Mouse (Mus musculus): ENCODE data around the gene Ppp1r13l. TPM values are rescaled to one million over a fixed set of nuclear protein-coding genes. Genes with fewer than 3 reads are reported as not detected.

The Ppp1r13l gene
- polyA plus RNA-seq, 1 experiment from 2014 or later: 1.5 TPM

- Histone ChIP-seq H3K4me1 (ENCODE audit: control insufficient read depth, insufficient read depth, low read depth, low read length) (peaks cover 12% of the 10 kb centered on the region), H3K9me3 (ENCODE audit: control insufficient read depth, low read length) (no peaks in the 10 kb centered on the region), H3K36me3 (ENCODE audit: control insufficient read depth, insufficient read depth, low read length) (no peaks in the 10 kb centered on the region), H3K9ac (ENCODE audit: low read depth, low read length) (peak overlapping the region; percentile 68), H3K4me3 (ENCODE audit: low read length) (peak overlapping the region; percentile 62), H3K4me2 (ENCODE audit: low read length) (peak overlapping the region; percentile 91), H3K27me3 (replicated peaks; ENCODE audit: control insufficient read depth, insufficient read depth, low read length) (no peaks in the 10 kb centered on the region), H3K27ac (ENCODE audit: low read depth, low read length) (0 out of 2 replicates have a peak overlapping the region, but pooled peaks have one; percentile 47)
- under 1% methylated on average over 41 of the region's 41 CpGs for WGBS
- peak; percentile 95 for ATAC-seq
These were observed 39.6 kb upstream of the Ppp1r13l start for GRCm38 (mm10) chr7:19319906-19320305.

GRCm38 (mm10) chr7:19320637-19321036 is 38.9 kb upstream of the Ppp1r13l start:
- Histone ChIP-seq H3K27ac (ENCODE audit: low read depth, low read length) (no peak overlapping the region), H3K4me3 (ENCODE audit: low read length) (peak overlapping the region; percentile 62), H3K9ac (ENCODE audit: low read depth, low read length) (peak overlapping the region; percentile 60), H3K4me2 (ENCODE audit: low read length) (peak overlapping the region; percentile 91), H3K27me3 (replicated peaks; ENCODE audit: control insufficient read depth, insufficient read depth, low read length) (no peaks in the 10 kb centered on the region), H3K36me3 (ENCODE audit: control insufficient read depth, insufficient read depth, low read length) (no peaks in the 10 kb centered on the region), H3K4me1 (ENCODE audit: control insufficient read depth, insufficient read depth, low read depth, low read length) (peaks cover 12% of the 10 kb centered on the region), H3K9me3 (ENCODE audit: control insufficient read depth, low read length) (no peaks in the 10 kb centered on the region)
- WGBS: 37% methylated on average over 7 of the region's 7 CpGs
- ATAC-seq: no peak

DNA sequence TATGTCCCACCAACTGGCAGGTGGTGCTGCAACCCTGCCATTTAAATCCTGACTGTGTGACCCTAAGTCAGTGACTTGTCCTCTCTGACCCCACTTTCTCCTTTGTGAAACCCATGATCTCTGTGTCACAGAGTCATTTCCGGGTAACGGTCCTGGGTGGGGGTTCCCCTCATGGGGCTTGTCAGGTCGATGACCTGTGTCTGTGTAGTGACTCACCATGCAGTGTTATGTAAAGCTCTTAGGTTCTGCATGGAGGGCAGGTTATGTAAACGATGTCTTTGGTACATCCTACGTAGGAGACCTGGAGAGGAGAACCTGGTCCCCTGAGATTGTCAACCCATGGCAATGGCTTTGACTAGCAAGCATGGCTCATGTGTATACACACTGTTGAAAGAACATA is 38.1 kb upstream of the Ppp1r13l start:
- Histone ChIP-seq H3K27me3 (replicated peaks; ENCODE audit: control insufficient read depth, insufficient read depth, low read length) (no peaks in the 10 kb centered on the region), H3K4me1 (ENCODE audit: control insufficient read depth, insufficient read depth, low read depth, low read length) (peaks cover 15% of the 10 kb centered on the region), H3K27ac (ENCODE audit: low read depth, low read length) (no peak overlapping the region), H3K9ac (ENCODE audit: low read depth, low read length) (no peak overlapping the region), H3K36me3 (ENCODE audit: control insufficient read depth, insufficient read depth, low read length) (no peaks in the 10 kb centered on the region), H3K4me2 (ENCODE audit: low read length) (no peak overlapping the region), H3K4me3 (ENCODE audit: low read length) (no peak overlapping the region), H3K9me3 (ENCODE audit: control insufficient read depth, low read length) (no peaks in the 10 kb centered on the region)
- WGBS: 67% methylated on average over 5 of the region's 5 CpGs
- ATAC-seq: no peak

- H3K27ac ChIP-seq (ENCODE audit: low read depth, low read length): no peak overlapping the region
- no peak overlapping the region for H3K4me3 ChIP-seq (ENCODE audit: low read length)
- no peaks in the 10 kb centered on the region for H3K9me3 ChIP-seq (ENCODE audit: control insufficient read depth, low read length)
- no peaks in the 10 kb centered on the region for H3K27me3 ChIP-seq (replicated peaks; ENCODE audit: control insufficient read depth, insufficient read depth, low read length)
- ATAC-seq: no peak
- 65% methylated on average over 9 of the region's 9 CpGs for WGBS
- H3K4me2 ChIP-seq (ENCODE audit: low read length): no peak overlapping the region
- no peak overlapping the region for H3K9ac ChIP-seq (ENCODE audit: low read depth, low read length)
- H3K36me3 ChIP-seq (ENCODE audit: control insufficient read depth, insufficient read depth, low read length): no peaks in the 10 kb centered on the region
- peaks cover 22% of the 10 kb centered on the region for H3K4me1 ChIP-seq (ENCODE audit: control insufficient read depth, insufficient read depth, low read depth, low read length)
These were observed 37.1 kb upstream of the Ppp1r13l start for GRCm38 (mm10) chr7:19322489-19322888.

DNA sequence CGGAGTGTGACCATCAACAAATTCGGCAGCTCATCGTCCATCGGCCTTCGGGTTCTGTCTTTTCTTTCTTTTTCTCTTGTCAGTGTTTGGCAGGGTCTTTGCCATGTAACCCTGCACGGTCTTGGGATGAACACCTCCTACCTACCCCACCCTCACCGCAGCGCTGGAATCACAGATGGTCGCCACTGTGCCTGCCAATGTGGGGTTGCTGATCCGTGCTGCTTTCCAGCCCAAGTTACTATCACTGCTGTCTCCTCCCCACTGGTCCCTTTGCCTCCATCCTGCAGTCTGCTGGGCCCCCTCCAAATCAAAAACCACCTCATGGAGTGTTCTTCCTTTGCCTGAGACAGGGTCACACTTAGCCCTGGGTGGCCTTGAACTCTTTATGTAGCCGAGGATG is 35.3 kb upstream of the Ppp1r13l start:
- Histone ChIP-seq H3K9ac (ENCODE audit: low read depth, low read length) (no peak overlapping the region), H3K27ac (ENCODE audit: low read depth, low read length) (no peak overlapping the region), H3K4me2 (ENCODE audit: low read length) (no peak overlapping the region), H3K27me3 (replicated peaks; ENCODE audit: control insufficient read depth, insufficient read depth, low read length) (no peaks in the 10 kb centered on the region), H3K4me3 (ENCODE audit: low read length) (no peak overlapping the region), H3K4me1 (ENCODE audit: control insufficient read depth, insufficient read depth, low read depth, low read length) (peaks cover 22% of the 10 kb centered on the region), H3K36me3 (ENCODE audit: control insufficient read depth, insufficient read depth, low read length) (no peaks in the 10 kb centered on the region), H3K9me3 (ENCODE audit: control insufficient read depth, low read length) (no peaks in the 10 kb centered on the region)
- no peak for ATAC-seq
- WGBS: 85% methylated on average over 11 of the region's 11 CpGs

- ATAC-seq: no peak
- 74% methylated on average over 21 of the region's 21 CpGs for WGBS
- Histone ChIP-seq H3K9ac (ENCODE audit: low read depth, low read length) (no peak overlapping the region), H3K9me3 (ENCODE audit: control insufficient read depth, low read length) (no peaks in the 10 kb centered on the region), H3K4me2 (ENCODE audit: low read length) (no peak overlapping the region), H3K27ac (ENCODE audit: low read depth, low read length) (no peak overlapping the region), H3K4me1 (ENCODE audit: control insufficient read depth, insufficient read depth, low read depth, low read length) (peaks cover 13% of the 10 kb centered on the region), H3K4me3 (ENCODE audit: low read length) (no peak overlapping the region), H3K27me3 (replicated peaks; ENCODE audit: control insufficient read depth, insufficient read depth, low read length) (no peaks in the 10 kb centered on the region), H3K36me3 (ENCODE audit: control insufficient read depth, insufficient read depth, low read length) (no peaks in the 10 kb centered on the region)
These were observed 34.0 kb upstream of the Ppp1r13l start for GRCm38 (mm10) chr7:19325262-19326199.

DNA sequence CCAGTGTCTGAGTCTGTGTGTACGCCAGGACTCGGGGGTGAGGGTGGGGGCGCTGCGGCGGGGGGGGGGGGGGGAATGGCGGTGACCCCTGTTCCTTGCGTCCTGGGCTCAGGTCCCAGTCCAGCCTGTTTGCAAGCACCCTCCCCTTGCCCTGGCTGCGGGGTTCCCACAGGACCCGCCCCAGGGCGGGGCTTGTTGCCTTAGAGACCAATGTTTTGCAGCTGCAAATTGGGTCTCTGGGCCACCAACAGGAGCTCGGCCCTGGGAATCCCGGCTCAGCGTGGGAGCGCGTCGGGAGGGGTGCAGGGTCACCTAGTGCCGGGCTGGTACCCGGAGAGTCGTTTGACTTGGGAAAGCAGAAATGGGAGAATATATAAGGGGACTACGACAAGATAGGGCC is 33.2 kb upstream of the Ppp1r13l start:
- Histone ChIP-seq H3K9me3 (ENCODE audit: control insufficient read depth, low read length) (no peaks in the 10 kb centered on the region), H3K4me2 (ENCODE audit: low read length) (peak overlapping the region; percentile 68), H3K4me1 (ENCODE audit: control insufficient read depth, insufficient read depth, low read depth, low read length) (peaks cover 11% of the 10 kb centered on the region), H3K36me3 (ENCODE audit: control insufficient read depth, insufficient read depth, low read length) (no peaks in the 10 kb centered on the region), H3K9ac (ENCODE audit: low read depth, low read length) (peak overlapping the region; percentile 63), H3K4me3 (ENCODE audit: low read length) (peak overlapping the region; percentile 43), H3K27me3 (replicated peaks; ENCODE audit: control insufficient read depth, insufficient read depth, low read length) (no peaks in the 10 kb centered on the region), H3K27ac (ENCODE audit: low read depth, low read length) (peak overlapping the region; percentile 26)
- WGBS: under 1% methylated on average over 19 of the region's 20 CpGs
- ATAC-seq: peak; percentile 39

GRCm38 (mm10) chr7:19327128-19327527 is 32.4 kb upstream of the Ppp1r13l start:
- Histone ChIP-seq H3K9me3 (ENCODE audit: control insufficient read depth, low read length) (no peaks in the 10 kb centered on the region), H3K4me1 (ENCODE audit: control insufficient read depth, insufficient read depth, low read depth, low read length) (peaks cover 11% of the 10 kb centered on the region), H3K27ac (ENCODE audit: low read depth, low read length) (no peak overlapping the region; the same call in 1 of the 2 replicates), H3K4me3 (ENCODE audit: low read length) (peak overlapping the region; percentile 43), H3K9ac (ENCODE audit: low read depth, low read length) (peak overlapping the region; percentile 63), H3K4me2 (ENCODE audit: low read length) (peak overlapping the region; percentile 68), H3K36me3 (ENCODE audit: control insufficient read depth, insufficient read depth, low read length) (no peaks in the 10 kb centered on the region), H3K27me3 (replicated peaks; ENCODE audit: control insufficient read depth, insufficient read depth, low read length) (no peaks in the 10 kb centered on the region)
- 0% methylated on average over 22 of the region's 22 CpGs for WGBS
- peak; percentile 57 for ATAC-seq

- H3K27me3 ChIP-seq (replicated peaks; ENCODE audit: control insufficient read depth, insufficient read depth, low read length): no peaks in the 10 kb centered on the region
- no peak overlapping the region for H3K27ac ChIP-seq (ENCODE audit: low read depth, low read length)
- peaks cover 11% of the 10 kb centered on the region for H3K4me1 ChIP-seq (ENCODE audit: control insufficient read depth, insufficient read depth, low read depth, low read length)
- H3K9me3 ChIP-seq (ENCODE audit: control insufficient read depth, low read length): no peaks in the 10 kb centered on the region
- H3K9ac ChIP-seq (ENCODE audit: low read depth, low read length): no peak overlapping the region
- peak overlapping the region; percentile 68 for H3K4me2 ChIP-seq (ENCODE audit: low read length)
- H3K4me3 ChIP-seq (ENCODE audit: low read length): no peak overlapping the region
- no peaks in the 10 kb centered on the region for H3K36me3 ChIP-seq (ENCODE audit: control insufficient read depth, insufficient read depth, low read length)
- WGBS: 80% methylated on average over 5 of the region's 5 CpGs
- no peak for ATAC-seq
These were observed 31.8 kb upstream of the Ppp1r13l start for GRCm38 (mm10) chr7:19327782-19328181.

Measured in hindbrain, embryonic 16.5 days (tissue).